Mouse (Mus musculus) kidney, embryonic 16.5 days (tissue): ENCODE data around the gene Anxa10. TPM values are rescaled to one million over a fixed set of nuclear protein-coding genes. Genes with fewer than 3 reads are reported as not detected.

Source experiments
- ATAC-seq: fragments of 200-750 bp; cut with Nextera tagmentation; 2 replicates; pipeline ENCODE4 v1.8.0; 2017; ENCODE audit warnings: moderate TSS enrichment; ENCODE audit not compliant: low FRiP score, low TSS enrichment
- H3K27ac ChIP-seq: fragments of 300-500 bp; sonication (generic); 2 replicates; pipeline ENCODE4 v1.5.1; 2014; ENCODE audit warnings: low read length
- H3K27me3 ChIP-seq: fragments of 300-500 bp; sonication (generic); 2 replicates; pipeline ENCODE4 v1.6.1; 2014; ENCODE audit warnings: low read length, control low read depth, mixed read lengths; ENCODE audit not compliant: insufficient read depth
- H3K36me3 ChIP-seq: fragments of 300-500 bp; sonication (generic); 2 replicates; pipeline ENCODE4 v1.6.1; 2014; ENCODE audit warnings: low read length, control low read depth, mixed read lengths; ENCODE audit not compliant: insufficient read depth
- H3K4me1 ChIP-seq: fragments of 300-500 bp; sonication (generic); 2 replicates; pipeline ENCODE4 v1.6.1; 2014; ENCODE audit warnings: low read length, control low read depth, mixed read lengths; ENCODE audit not compliant: insufficient read depth
- H3K4me2 ChIP-seq: fragments of 300-500 bp; sonication (generic); replicated peaks from 2 replicates; pipeline ENCODE4 v1.6.1; 2014; ENCODE audit warnings: low read depth, low read length
- H3K4me3 ChIP-seq: fragments of 300-500 bp; sonication (generic); 2 replicates; pipeline ENCODE4 v1.5.1; 2014; ENCODE audit warnings: mild to moderate bottlenecking, low read length
- H3K9ac ChIP-seq: fragments of 300-500 bp; sonication (generic); replicated peaks from 2 replicates; pipeline ENCODE4 v1.6.1; 2014; ENCODE audit warnings: low read length
- H3K9me3 ChIP-seq: fragments of 300-500 bp; sonication (generic); 2 replicates; pipeline ENCODE4 v1.6.1; 2016; ENCODE audit warnings: low read length, control low read depth
- WGBS: fragments of 180-500 bp; shearing (Covaris S2); extraction: QIAGEN DNeasy Blood & Tissue Kit; methylation state at CpG from one replicate; pipeline ENCODE4 v1.1.7; 2014; 5-methylcytosine and 5-hydroxymethylcytosine counted together
- polyA plus RNA-seq: library from polyadenylated mRNA; unstranded; fragments of >200 nt; fragmentation: Nextera tagmentation; extraction: Ambion mirVana; gene quantifications from 2 replicates; pipeline ENCODE4 v1.2.1, GENCODE M21; 2015

Gene Anxa10
- polyA plus RNA-seq, 1 experiment from 2014 or later, result not detected

DNA sequence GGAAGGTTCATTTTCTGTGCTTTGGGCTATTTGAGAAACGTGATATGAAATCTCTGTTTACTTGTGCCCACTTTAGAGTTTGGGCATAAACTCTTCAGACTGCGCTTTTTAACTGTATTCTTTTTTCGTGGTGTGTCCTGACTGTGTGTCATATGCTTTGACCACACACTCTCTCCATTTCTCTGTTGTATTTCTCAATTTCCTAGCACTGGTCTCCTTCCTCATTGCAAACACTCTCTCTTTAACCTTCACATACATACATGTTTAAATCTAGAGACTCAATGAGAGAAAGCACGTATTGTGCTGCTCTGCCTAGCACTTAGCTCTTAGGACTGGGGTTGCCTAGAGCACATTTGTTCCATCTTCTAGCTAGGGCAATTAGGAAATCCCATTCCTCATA lies 108.8 kb downstream of the Anxa10 start:
- H3K9me3 ChIP-seq, result no peaks in the 10 kb centered on the region; the same call in 1 of the 2 replicates
- H3K27me3 ChIP-seq, result no peaks in the 10 kb centered on the region
- no peak overlapping the region for H3K4me3 ChIP-seq
- H3K9ac ChIP-seq, result no peak overlapping the region
- WGBS, result 88% methylated on average over 4 of the region's 4 CpGs
- H3K4me2 ChIP-seq, result no peak overlapping the region
- no peak overlapping the region for H3K27ac ChIP-seq
- no peak for ATAC-seq
- H3K4me1 ChIP-seq, result no peaks in the 10 kb centered on the region
- H3K36me3 ChIP-seq, result no peaks in the 10 kb centered on the region

Other genes starting within 250 kb of the Anxa10 start
- 71.8 and 75.2 TPM in 2 replicates for gene Palld, start 220.5 kb downstream of the Anxa10 start, polyA plus RNA-seq
- gene Ddx60, start 195.1 kb downstream of the Anxa10 start, polyA plus RNA-seq, result 0.40 and 0.44 TPM in 2 replicates